Mouse (Mus musculus) liver, adult 2 months (tissue): ENCODE measurements at regions not wholly inside any gene's neighbourhood (a gene's known extent, or its start where the extent isn't known, plus 50 kb on each side); places are given as distances from the start of the nearest gene placed in this dataset.

Experiments used
- CTCF ChIP-seq: fragments of 200-500 bp; IDR thresholded peaks from 2 replicates; pipeline ENCODE4 v1.5.1; 2011; ENCODE audit warnings: low read depth, low read length, control low read depth
- POLR2A ChIP-seq: fragments of 200-500 bp; IDR thresholded peaks from 2 replicates; pipeline ENCODE4 v1.6.1; 2011; ENCODE audit warnings: low read length, control low read depth; ENCODE audit not compliant: insufficient read depth; ENCODE audit errors: extremely low read depth

- TF ChIP-seq CTCF (no peak), POLR2A (no peak)
Measured at GRCm38 (mm10) chr3:77742146-77742545, 1544.2 kb downstream of the Rapgef2 start.
